17 mouse cellular contexts compared by ENCODE assay signal in the genomic region with DNA sequence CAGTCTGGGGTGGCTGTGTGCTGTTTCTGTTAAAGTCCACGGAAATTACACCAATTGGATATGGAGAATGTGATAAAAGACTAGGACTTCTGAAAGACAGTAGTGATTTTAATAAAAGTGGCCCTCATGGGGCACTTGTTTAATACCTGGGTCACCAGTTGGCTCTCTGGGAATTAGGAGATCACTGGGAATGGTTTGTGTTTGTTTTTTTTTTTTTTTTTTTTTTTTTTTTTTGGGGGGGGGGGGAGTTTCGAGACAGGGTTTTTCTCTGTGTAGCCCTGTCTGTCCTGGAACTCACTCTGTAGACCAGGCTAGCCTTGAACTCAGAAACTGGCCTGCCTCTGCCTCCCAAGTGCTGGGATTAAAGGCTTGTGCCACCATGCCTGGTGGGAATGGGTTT. TPM values are rescaled to one million over a fixed set of nuclear protein-coding genes. Genes with fewer than 3 reads are reported as not detected.
DNase-seq lines count a peak whose midpoint lies in the region; ATAC-seq and TF ChIP-seq lines count a peak whose summit lies in the region.
"Had no signal": no experiment of that assay in that cellular context is flagged by ENCODE, and none has a peak within 500 bp of the region (broad histone marks: within the 10 kb centered on the region; RNA-seq: fewer than 3 reads in every experiment).

No protein-coding gene starts in this region.

- H3K9me3 ChIP-seq in hindbrain, embryonic 15.5 days = no peaks in the 10 kb centered on the region
- no peaks in the 10 kb centered on the region for H3K9me3 ChIP-seq in hindbrain, embryonic 13.5 days
- H3K9me3 ChIP-seq in lung, embryonic 15.5 days = no peaks in the 10 kb centered on the region
- H3K9me3 ChIP-seq in liver, postnatal 0 days (ENCODE audit: low read length) = no peaks in the 10 kb centered on the region
- H3K9me3 ChIP-seq: midbrain, embryonic 13.5 days; stomach, embryonic 15.5 days had no signal

- peaks cover 79% of the 10 kb centered on the region for H3K36me3 ChIP-seq in hindbrain, embryonic 15.5 days
- peaks cover 91% of the 10 kb centered on the region for H3K36me3 ChIP-seq in hindbrain, embryonic 13.5 days
- peaks cover 85% of the 10 kb centered on the region for H3K36me3 ChIP-seq in lung, embryonic 15.5 days
- H3K36me3 ChIP-seq in liver, postnatal 0 days (replicated peaks; ENCODE audit: insufficient read depth, low read length) = peaks cover 53% of the 10 kb centered on the region

- 64% methylated on average over 2 of the region's 2 CpGs for WGBS in cerebellum, adult 2 months
- WGBS in hindbrain, embryonic 15.5 days = 93% methylated on average over 1 of the region's 2 CpGs
- WGBS in hindbrain, embryonic 13.5 days = 85% methylated on average over 2 of the region's 2 CpGs
- WGBS in lung, embryonic 15.5 days = 70% methylated on average over 2 of the region's 2 CpGs
- 74% methylated on average over 2 of the region's 2 CpGs for WGBS in liver, postnatal 0 days (ENCODE audit: insufficient replicate concordance)

- TF ChIP-seq EP300 in liver, postnatal 0 days (IDR thresholded peaks at IDR 0.05; ENCODE audit: low read depth) = no peak

- no peak overlapping the region for H3K9ac ChIP-seq in hindbrain, embryonic 15.5 days
- no peak overlapping the region for H3K9ac ChIP-seq in hindbrain, embryonic 13.5 days
- H3K9ac ChIP-seq in lung, embryonic 15.5 days = no peak overlapping the region
- no peak overlapping the region for H3K9ac ChIP-seq in liver, postnatal 0 days (replicated peaks)
- H3K9ac ChIP-seq: midbrain, embryonic 13.5 days; stomach, embryonic 15.5 days had no signal

- no peak for TF ChIP-seq POLR2A in cerebellum, adult 2 months (IDR thresholded peaks at IDR 0.05; ENCODE audit: borderline replicate concordance, insufficient read depth, low read length)

- H3K27me3 ChIP-seq in cerebellum, adult 2 months (ENCODE audit: control insufficient read depth, insufficient read depth, low read length) = no peaks in the 10 kb centered on the region
- no peaks in the 10 kb centered on the region for H3K27me3 ChIP-seq in hindbrain, embryonic 15.5 days
- H3K27me3 ChIP-seq in hindbrain, embryonic 13.5 days = no peaks in the 10 kb centered on the region
- no peaks in the 10 kb centered on the region for H3K27me3 ChIP-seq in lung, embryonic 15.5 days
- no peaks in the 10 kb centered on the region for H3K27me3 ChIP-seq in liver, postnatal 0 days (ENCODE audit: insufficient read depth, low read length)
- H3K27me3 ChIP-seq: midbrain, embryonic 13.5 days; stomach, embryonic 15.5 days had no signal

- no peak overlapping the region for H3K4me3 ChIP-seq in cerebellum, adult 2 months (replicated peaks; ENCODE audit: insufficient read depth, low read depth, low read length)
- no peak overlapping the region for H3K4me3 ChIP-seq in hindbrain, embryonic 15.5 days
- H3K4me3 ChIP-seq in hindbrain, embryonic 13.5 days = no peak overlapping the region
- no peak overlapping the region for H3K4me3 ChIP-seq in lung, embryonic 15.5 days
- H3K4me3 ChIP-seq in liver, postnatal 0 days (ENCODE audit: low read depth, low read length) = no peak overlapping the region
- H3K4me3 ChIP-seq: midbrain, embryonic 13.5 days; stomach, embryonic 15.5 days had no signal

- no peak for TF ChIP-seq CTCF in cerebellum, adult 2 months (IDR thresholded peaks at IDR 0.05; ENCODE audit: borderline replicate concordance, insufficient read depth, low read depth, low read length)
- no peak for TF ChIP-seq CTCF in liver, postnatal 0 days (IDR thresholded peaks at IDR 0.05; ENCODE audit: low read depth)

- DNase-seq in cerebellum, adult 2 months = no peak
- no peak for DNase-seq in cerebellum, postnatal 10 days
- no peak for DNase-seq in lung, postnatal 4 days
- no peak for DNase-seq in liver, postnatal 0 days
- no peak for DNase-seq in adrenal gland, adult 18-20 months (ENCODE audit: low spot score in 2 of 2)
- DNase-seq: adrenal gland, postnatal 36 days; cerebellum, adult 18-20 months; embryo, embryonic 11 days; gastrocnemius, postnatal 36 days; kidney, postnatal 4 days had no signal

- peak overlapping the region; percentile 47; the same call in 1 of the 2 replicates for H3K27ac ChIP-seq in cerebellum, adult 2 months (ENCODE audit: insufficient read depth, low read length)
- peak overlapping the region; percentile 34; the same call in 1 of the 2 replicates for H3K27ac ChIP-seq in hindbrain, embryonic 15.5 days (replicated peaks)
- no peak overlapping the region for H3K27ac ChIP-seq in hindbrain, embryonic 13.5 days
- H3K27ac ChIP-seq in lung, embryonic 15.5 days = peak overlapping the region; percentile 70
- H3K27ac ChIP-seq in liver, postnatal 0 days (ENCODE audit: low read depth) = peak overlapping the region; percentile 78
- H3K27ac ChIP-seq: midbrain, embryonic 13.5 days; stomach, embryonic 15.5 days had no signal

- no peaks in the 10 kb centered on the region for H3K4me1 ChIP-seq in cerebellum, adult 2 months (ENCODE audit: control insufficient read depth, insufficient read depth, low read length)
- no peaks in the 10 kb centered on the region for H3K4me1 ChIP-seq in hindbrain, embryonic 15.5 days (replicated peaks)
- no peaks in the 10 kb centered on the region for H3K4me1 ChIP-seq in hindbrain, embryonic 13.5 days (replicated peaks)
- H3K4me1 ChIP-seq in lung, embryonic 15.5 days = no peaks in the 10 kb centered on the region
- H3K4me1 ChIP-seq in liver, postnatal 0 days (ENCODE audit: insufficient read depth) = 0 out of 2 replicates have a peak, but pooled peaks cover 3% of the 10 kb centered on the region
- H3K4me1 ChIP-seq: midbrain, embryonic 13.5 days; stomach, embryonic 15.5 days had no signal

- H3K4me2 ChIP-seq in hindbrain, embryonic 15.5 days = no peak overlapping the region
- no peak overlapping the region for H3K4me2 ChIP-seq in hindbrain, embryonic 13.5 days
- no peak overlapping the region for H3K4me2 ChIP-seq in lung, embryonic 15.5 days
- H3K4me2 ChIP-seq in liver, postnatal 0 days (ENCODE audit: low read depth, low read length) = no peak overlapping the region
- H3K4me2 ChIP-seq: midbrain, embryonic 13.5 days; stomach, embryonic 15.5 days had no signal

- ATAC-seq in hindbrain, embryonic 15.5 days (ENCODE audit: low FRiP score, low read depth) = no peak
- ATAC-seq in hindbrain, embryonic 13.5 days (ENCODE audit: low FRiP score) = no peak
- ATAC-seq in lung, embryonic 15.5 days (ENCODE audit: borderline replicate concordance, extremely low read depth, low FRiP score, low TSS enrichment) = no peak
- ATAC-seq in liver, postnatal 0 days = no peak
- ATAC-seq: hindbrain, embryonic 16.5 days; midbrain, embryonic 13.5 days had no signal

RNA-seq across cellular contexts. Expression of a gene that starts 18.7 kb away (rescaled TPM):
- 182 and 189 TPM in 2 replicates for polyA plus RNA-seq in cerebellum, adult 2 months (2012; rRNA removed)
- 891 and 932 TPM in 2 replicates for polyA plus RNA-seq in hindbrain, embryonic 15.5 days (2015; fragmentation: Nextera tagmentation; extraction: Ambion mirVana)
- 817 and 857 TPM in 2 replicates for polyA plus RNA-seq in hindbrain, embryonic 13.5 days (2015; fragmentation: Nextera tagmentation; extraction: Ambion mirVana)
- polyA plus RNA-seq in lung, embryonic 15.5 days (2015; fragmentation: Nextera tagmentation; extraction: Ambion mirVana) = 635 and 678 TPM in 2 replicates
- polyA plus RNA-seq in liver, postnatal 0 days (2015; fragmentation: Nextera tagmentation; extraction: Ambion mirVana) = 170 and 207 TPM in 2 replicates
- 100 to 1,000 TPM; 714 to 717 TPM for total RNA-seq in adrenal gland, adult 18-20 months (2021)

RNA-seq across cellular contexts. Expression of a gene that starts 20.5 kb away (rescaled TPM):
- 0.20 and 0.32 TPM in 2 replicates for polyA plus RNA-seq in cerebellum, adult 2 months (2012; rRNA removed)
- polyA plus RNA-seq in hindbrain, embryonic 15.5 days (2015; fragmentation: Nextera tagmentation; extraction: Ambion mirVana) = 0.80 and 1.2 TPM in 2 replicates
- 0.76 and 1.3 TPM in 2 replicates for polyA plus RNA-seq in hindbrain, embryonic 13.5 days (2015; fragmentation: Nextera tagmentation; extraction: Ambion mirVana)
- polyA plus RNA-seq in lung, embryonic 15.5 days (2015; fragmentation: Nextera tagmentation; extraction: Ambion mirVana) = not detected in 2 replicates
- polyA plus RNA-seq in liver, postnatal 0 days (2015; fragmentation: Nextera tagmentation; extraction: Ambion mirVana) = not detected in 2 replicates
- total RNA-seq in adrenal gland, adult 18-20 months (2021) = under 1 TPM in 1 of 2 experiments, not detected in 1; 0.06 TPM
- polyA plus RNA-seq: neural tube, embryonic 11.5 days; stomach, embryonic 15.5 days had no signal

RNA-seq across cellular contexts. Expression of a gene that starts 43.0 kb away (rescaled TPM):
- 12.3 and 14.7 TPM in 2 replicates for polyA plus RNA-seq in cerebellum, adult 2 months (2012; rRNA removed)
- 11.6 and 12.0 TPM in 2 replicates for polyA plus RNA-seq in hindbrain, embryonic 15.5 days (2015; fragmentation: Nextera tagmentation; extraction: Ambion mirVana)
- 12.2 and 13.2 TPM in 2 replicates for polyA plus RNA-seq in hindbrain, embryonic 13.5 days (2015; fragmentation: Nextera tagmentation; extraction: Ambion mirVana)
- polyA plus RNA-seq in lung, embryonic 15.5 days (2015; fragmentation: Nextera tagmentation; extraction: Ambion mirVana) = 38.0 and 38.4 TPM in 2 replicates
- 11.8 and 12.1 TPM in 2 replicates for polyA plus RNA-seq in liver, postnatal 0 days (2015; fragmentation: Nextera tagmentation; extraction: Ambion mirVana)
- total RNA-seq in adrenal gland, adult 18-20 months (2021) = 10 to 100 TPM; 16.0 to 23.5 TPM

RNA-seq across cellular contexts. Expression of a gene that starts 43.2 kb away (rescaled TPM):
- polyA plus RNA-seq in cerebellum, adult 2 months (2012; rRNA removed) = 10.7 and 11.9 TPM in 2 replicates
- 28.7 and 29.4 TPM in 2 replicates for polyA plus RNA-seq in hindbrain, embryonic 15.5 days (2015; fragmentation: Nextera tagmentation; extraction: Ambion mirVana)
- polyA plus RNA-seq in hindbrain, embryonic 13.5 days (2015; fragmentation: Nextera tagmentation; extraction: Ambion mirVana) = 32.5 and 33.4 TPM in 2 replicates
- 34.4 and 40.8 TPM in 2 replicates for polyA plus RNA-seq in lung, embryonic 15.5 days (2015; fragmentation: Nextera tagmentation; extraction: Ambion mirVana)
- 26.6 and 27.8 TPM in 2 replicates for polyA plus RNA-seq in liver, postnatal 0 days (2015; fragmentation: Nextera tagmentation; extraction: Ambion mirVana)
- 10 to 100 TPM; 22.8 to 33.3 TPM for total RNA-seq in adrenal gland, adult 18-20 months (2021)

RNA-seq across cellular contexts. Expression of a gene that starts 44.6 kb away (rescaled TPM):
- polyA plus RNA-seq in cerebellum, adult 2 months (2012; rRNA removed) = 26.3 and 26.5 TPM in 2 replicates
- polyA plus RNA-seq in hindbrain, embryonic 15.5 days (2015; fragmentation: Nextera tagmentation; extraction: Ambion mirVana) = 44.8 and 51.2 TPM in 2 replicates
- 60.2 and 63.4 TPM in 2 replicates for polyA plus RNA-seq in hindbrain, embryonic 13.5 days (2015; fragmentation: Nextera tagmentation; extraction: Ambion mirVana)
- 102 and 115 TPM in 2 replicates for polyA plus RNA-seq in lung, embryonic 15.5 days (2015; fragmentation: Nextera tagmentation; extraction: Ambion mirVana)
- polyA plus RNA-seq in liver, postnatal 0 days (2015; fragmentation: Nextera tagmentation; extraction: Ambion mirVana) = 24.7 and 28.4 TPM in 2 replicates
- total RNA-seq in adrenal gland, adult 18-20 months (2021) = 10 to 100 TPM; 16.7 to 17.6 TPM
